Mouse (Mus musculus) liver, embryonic 14.5 days (tissue): Measurements from ENCODE around the gene Prss58. TPM values are rescaled to one million over a fixed set of nuclear protein-coding genes. Genes with fewer than 3 reads are reported as not detected.

ENCODE experiments used
- ATAC-seq: fragments of 200-750 bp; cut with Nextera tagmentation; 2 replicates; pipeline ENCODE4 v1.8.0; 2017; ENCODE audit warnings: moderate number of reproducible peaks, mild to moderate bottlenecking, moderate library complexity; ENCODE audit not compliant: insufficient read depth
- DNase-seq, 3 experiments: peaks; one replicate each; pipeline ENCODE4 v3.0.0-alpha.2; 2012 to 2013; ENCODE audit warnings: low read depth in 3 of 3, low spot score in 3 of 3
- H3K27ac ChIP-seq: fragments of 300-500 bp; sonication (generic); 2 replicates; pipeline ENCODE4 v1.5.1; 2014; ENCODE audit warnings: moderate library complexity, mild to moderate bottlenecking, control low read depth, inconsistent platforms
- H3K27me3 ChIP-seq: fragments of 300-500 bp; sonication (generic); 2 replicates; pipeline ENCODE4 v1.6.1; 2014; ENCODE audit warnings: mild to moderate bottlenecking, low read length, moderate library complexity; ENCODE audit not compliant: control insufficient read depth, insufficient read depth
- H3K36me3 ChIP-seq: fragments of 300-500 bp; sonication (generic); replicated peaks from 2 replicates; pipeline ENCODE4 v1.6.1; 2014; ENCODE audit warnings: low read depth; ENCODE audit not compliant: control insufficient read depth, insufficient read depth
- H3K4me1 ChIP-seq, 2 experiments: fragments of 200-500 bp in 1 of 2; fragments of 300-500 bp in 1 of 2; sonication (generic) in 1 of 2; replicated peaks; 2 replicates each; pipeline ENCODE4 v1.6.1; 2012 to 2014; ENCODE audit warnings: antibody characterized with exemption in 1 of 2, inconsistent platforms in 1 of 2, low read length in 1 of 2; ENCODE audit not compliant: control insufficient read depth in 2 of 2, insufficient read depth in 2 of 2
- H3K4me2 ChIP-seq: fragments of 300-500 bp; sonication (generic); 2 replicates; pipeline ENCODE4 v1.6.1; 2014; ENCODE audit warnings: low read depth, mild to moderate bottlenecking, control low read depth, moderate library complexity
- H3K4me3 ChIP-seq, 2 experiments: fragments of 200-500 bp in 1 of 2; fragments of 300-500 bp in 1 of 2; sonication (generic) in 1 of 2; 2 replicates each; pipeline ENCODE4 v1.5.1; 2012 to 2014; ENCODE audit warnings: low read depth in 2 of 2, low read length in 2 of 2, mild to moderate bottlenecking in 2 of 2, control low read depth in 1 of 2, inconsistent platforms in 1 of 2, moderate library complexity in 1 of 2; ENCODE audit not compliant: insufficient read depth in 1 of 2
- H3K9ac ChIP-seq: fragments of 300-500 bp; sonication (generic); replicated peaks from 2 replicates; pipeline ENCODE4 v1.6.1; 2014; ENCODE audit warnings: mild to moderate bottlenecking, control low read depth, moderate library complexity
- H3K9me3 ChIP-seq: fragments of 300-500 bp; sonication (generic); 2 replicates; pipeline ENCODE4 v1.6.1; 2016; ENCODE audit warnings: low read length, mixed read lengths; ENCODE audit not compliant: control insufficient read depth
- CTCF ChIP-seq: IDR thresholded peaks from 2 replicates; pipeline ENCODE4 v1.5.1; 2016; ENCODE audit warnings: antibody characterized with exemption, low read depth, control low read depth
- EP300 ChIP-seq: IDR thresholded peaks from 2 replicates; pipeline ENCODE4 v1.6.1; 2016; ENCODE audit warnings: antibody characterized with exemption, low read depth
- WGBS: fragments of 180-500 bp; shearing (Covaris S2); extraction: QIAGEN DNeasy Blood & Tissue Kit; methylation state at CpG from one replicate; pipeline ENCODE4 v1.1.7; 2014; ENCODE audit not compliant: insufficient replicate concordance; 5-methylcytosine and 5-hydroxymethylcytosine counted together
- polyA plus RNA-seq, 2 experiments: library from polyadenylated mRNA; depleted of rRNA in 1 of 2; stranded (reverse) in 1 of 2; unstranded in 1 of 2; fragments of >200 nt; fragmentation: Nextera tagmentation in 1 of 2; extraction: Ambion mirVana in 1 of 2; gene quantifications; 2 replicates each; pipeline versions ENCODE4 v1.2.1 to v1.2.3; 2012 to 2014

The Prss58 gene
- polyA plus RNA-seq, 2 experiments, result not detected

DNA sequence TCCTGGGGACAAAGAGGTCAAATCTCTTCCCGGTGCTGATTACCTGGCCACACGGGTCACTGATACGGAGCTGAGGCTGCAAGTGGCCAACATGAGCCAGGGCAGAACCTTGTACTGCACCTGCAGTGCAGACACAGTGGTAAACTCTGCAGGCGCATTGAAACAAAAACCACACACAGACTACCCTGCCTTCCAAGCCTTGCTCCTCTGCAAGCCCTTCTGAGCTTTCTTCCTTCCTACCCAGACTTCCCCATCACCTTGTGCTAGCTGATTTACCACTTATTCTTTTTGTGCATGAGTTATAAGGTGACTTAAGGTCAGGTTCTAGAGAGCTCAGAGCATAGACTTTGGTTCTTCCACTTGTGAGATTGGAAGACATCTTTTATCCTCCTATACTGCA lies 8.4 kb downstream of the Prss58 start:
- H3K4me2 ChIP-seq, result no peak overlapping the region
- WGBS, result 28% methylated on average over 4 of the region's 4 CpGs
- no peak overlapping the region for H3K4me3 ChIP-seq
- no peak overlapping the region for H3K27ac ChIP-seq
- H3K27me3 ChIP-seq, result no peaks in the 10 kb centered on the region
- DNase-seq (no peak), ATAC-seq (no peak)
- no peaks in the 10 kb centered on the region for H3K36me3 ChIP-seq
- no peak for TF ChIP-seq CTCF
- TF ChIP-seq EP300, result no peak
- H3K9ac ChIP-seq, result no peak overlapping the region
- peaks cover 0 to 6% of the 10 kb centered on the region in 2 experiments; a peak in 2 of 4 replicates for H3K4me1 ChIP-seq
- no peaks in the 10 kb centered on the region for H3K9me3 ChIP-seq

DNA sequence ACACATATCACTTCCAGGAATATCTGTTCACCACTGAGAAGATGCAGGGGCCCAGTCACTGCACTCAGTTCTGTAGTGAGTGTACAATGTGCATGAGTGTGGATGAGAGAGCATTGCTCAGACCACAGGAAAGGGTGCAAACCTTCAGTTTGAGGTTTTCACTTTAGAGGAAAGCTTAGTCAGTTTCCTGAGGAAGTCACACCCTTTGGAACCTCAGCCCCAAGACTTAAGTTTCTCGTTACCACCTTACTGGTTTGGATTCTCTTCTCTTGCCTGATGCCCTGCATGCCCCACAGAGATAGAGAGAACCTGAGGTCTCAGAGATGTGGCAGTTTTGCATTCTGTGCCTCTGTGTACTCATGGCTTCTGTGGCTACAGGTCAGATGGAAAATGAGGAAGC lies 9.2 kb downstream of the Prss58 start:
- Histone ChIP-seq H3K36me3 (no peaks in the 10 kb centered on the region), H3K4me1 (peaks cover 0 to 6% of the 10 kb centered on the region in 2 experiments; a peak in 2 of 4 replicates), H3K27me3 (no peaks in the 10 kb centered on the region), H3K9ac (no peak overlapping the region), H3K4me2 (no peak overlapping the region), H3K27ac (no peak overlapping the region), H3K9me3 (no peaks in the 10 kb centered on the region), H3K4me3 (no peak overlapping the region)
- DNase-seq (peak in 1 of 3 experiments; percentile 31), ATAC-seq (0 out of 2 replicates have a peak, but pooled peaks have one; percentile 47)
- WGBS, result 14% methylated on average over 1 of the region's 1 CpGs
- TF ChIP-seq EP300 (no peak), CTCF (no peak)

DNA sequence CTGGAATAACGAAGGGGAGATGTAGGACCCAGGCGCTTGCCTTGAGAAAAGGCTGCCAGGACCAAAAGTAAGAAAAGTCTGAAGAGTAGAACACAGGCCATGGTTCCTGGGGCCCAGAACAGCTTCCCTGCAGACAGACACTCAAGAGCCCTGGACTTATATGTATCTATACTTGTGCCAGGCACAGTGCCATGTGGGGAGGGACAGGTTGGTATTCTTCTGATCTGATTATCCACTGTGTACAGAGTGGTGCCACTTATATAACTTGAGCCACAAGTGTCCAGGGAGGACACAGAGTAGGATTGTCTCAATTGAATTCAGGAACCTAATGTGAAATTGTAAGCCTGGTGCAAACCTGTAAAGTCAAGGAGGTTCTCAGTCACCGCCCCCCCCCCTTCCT lies 12.8 kb downstream of the Prss58 start, which contains the start of gene Moxd2:
TSS of gene Moxd2 (minus strand) at position 101 of the 400 bp plus-strand sequence.
- 61% methylated on average over 3 of the region's 3 CpGs for WGBS
- Histone ChIP-seq H3K4me1 (peaks cover 0 to 3% of the 10 kb centered on the region in 2 experiments; a peak in 1 of 4 replicates), H3K9ac (no peak within 1 kb of the TSS), H3K36me3 (no peaks in the 10 kb centered on the region), H3K9me3 (no peaks in the 10 kb centered on the region), H3K27me3 (no peaks in the 10 kb centered on the region), H3K27ac (no peak within 1 kb of the TSS), H3K4me3 (no peak within 1 kb of the TSS), H3K4me2 (no peak within 1 kb of the TSS)
- ATAC-seq, result no peak
- DNase-seq, result no peak
- TF ChIP-seq CTCF (no peak), EP300 (no peak)

DNA sequence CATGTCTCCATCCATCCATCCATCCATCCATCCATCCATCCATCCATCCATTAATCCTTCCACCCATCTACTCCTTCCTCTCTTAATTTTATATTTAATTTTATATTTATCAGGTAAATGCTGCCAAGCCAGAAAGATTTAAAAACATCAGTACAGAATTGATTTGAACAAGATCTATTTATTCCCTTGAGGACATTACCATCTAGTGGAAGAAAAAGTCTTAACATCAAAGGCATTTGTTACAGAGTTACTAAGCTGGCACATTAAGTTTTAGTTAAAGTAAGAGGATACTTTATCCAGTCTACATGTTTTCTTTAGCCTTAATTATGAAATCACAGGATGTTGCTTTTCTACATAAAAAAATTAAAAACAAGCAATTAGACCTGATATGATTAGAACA lies 54.9 kb downstream of the Prss58 start:
- Histone ChIP-seq H3K27ac (no peak overlapping the region), H3K4me1 (no peaks in the 10 kb centered on the region), H3K36me3 (no peaks in the 10 kb centered on the region), H3K4me2 (no peak overlapping the region), H3K9ac (no peak overlapping the region), H3K9me3 (no peaks in the 10 kb centered on the region), H3K27me3 (no peaks in the 10 kb centered on the region), H3K4me3 (no peak overlapping the region)
- no peak for TF ChIP-seq EP300
- no peak for TF ChIP-seq CTCF
- ATAC-seq (no peak), DNase-seq (no peak)

Other genes starting within 250 kb of the Prss58 start
- gene Moxd2, start 12.9 kb downstream of the Prss58 start, polyA plus RNA-seq (2012; rRNA removed), result not detected in 2 replicates
- not detected in 2 replicates for gene Moxd2, start 12.9 kb downstream of the Prss58 start, polyA plus RNA-seq (2014; fragmentation: Nextera tagmentation; extraction: Ambion mirVana)
- gene 1700074P13Rik, start 40.2 kb upstream of the Prss58 start, polyA plus RNA-seq (2012; rRNA removed), result not detected in 2 replicates
- gene 1700074P13Rik, start 40.2 kb upstream of the Prss58 start, polyA plus RNA-seq (2014; fragmentation: Nextera tagmentation; extraction: Ambion mirVana), result not detected in 2 replicates
- not detected in 2 replicates for gene Gm4744, start 51.5 kb upstream of the Prss58 start, polyA plus RNA-seq (2012; rRNA removed)
- gene Gm4744, start 51.5 kb upstream of the Prss58 start, polyA plus RNA-seq (2014; fragmentation: Nextera tagmentation; extraction: Ambion mirVana), result not detected in 2 replicates
- gene 1810009J06Rik, start 64.4 kb upstream of the Prss58 start, polyA plus RNA-seq (2012; rRNA removed), result not detected in 2 replicates
- not detected in 2 replicates for gene 1810009J06Rik, start 64.4 kb upstream of the Prss58 start, polyA plus RNA-seq (2014; fragmentation: Nextera tagmentation; extraction: Ambion mirVana)
- not detected in 2 replicates for gene Gm2663, start 99.1 kb upstream of the Prss58 start, polyA plus RNA-seq (2012; rRNA removed)
- gene Gm2663, start 99.1 kb upstream of the Prss58 start, polyA plus RNA-seq (2014; fragmentation: Nextera tagmentation; extraction: Ambion mirVana), result not detected in 2 replicates
- not detected in 2 replicates for gene 2210010C04Rik, start 135.1 kb upstream of the Prss58 start, polyA plus RNA-seq (2012; rRNA removed)
- not detected in 2 replicates for gene 2210010C04Rik, start 135.1 kb upstream of the Prss58 start, polyA plus RNA-seq (2014; fragmentation: Nextera tagmentation; extraction: Ambion mirVana)